Mouse (Mus musculus) frontal cortex, postnatal 36 days (tissue): ENCODE results near the gene Card10.

Experiments
- DNase-seq, 2 experiments: peaks; one replicate each; pipeline ENCODE4 v3.0.0; 2022; ENCODE audit warnings: low spot score in 2 of 2

Gene Card10

GRCm38 (mm10) chr15:78736181-78736579, 66.7 kb downstream of the Card10 start:
- peak in 1 of 2 experiments; percentile 5 for DNase-seq

- peak in 1 of 2 experiments; percentile 12 for DNase-seq
Measured at GRCm38 (mm10) chr15:78735431-78736180, 67.2 kb downstream of the Card10 start.

- DNase-seq, result no peak
Measured at GRCm38 (mm10) chr15:78731830-78732229, 71.0 kb downstream of the Card10 start.

GRCm38 (mm10) chr15:78730315-78731049, 72.4 kb downstream of the Card10 start:
- no peak for DNase-seq

GRCm38 (mm10) chr15:78726697-78727096, 76.1 kb downstream of the Card10 start:
- no peak for DNase-seq
